Mouse (Mus musculus) bone marrow, adult 2 months (tissue): ENCODE results near the gene Hist2h2aa2. TPM values are rescaled to one million over a fixed set of nuclear protein-coding genes. Genes with fewer than 3 reads are reported as not detected.
A peak's percentile ranks its signal among the peaks of the same experiment; 100 is the strongest.
"Not testable (repeated sequence)": the region's sequence is repeated elsewhere in the genome, so short reads cannot be mapped to it uniquely, and the experiment has no call there.

Source experiments
- H3K27ac ChIP-seq: fragments of 200-500 bp; 2 replicates; pipeline ENCODE4 v1.5.1; 2012; ENCODE audit warnings: low read depth, mild to moderate bottlenecking, control low read depth, inconsistent platforms, low read length; ENCODE audit not compliant: control insufficient read depth, poor library complexity, insufficient read depth
- H3K4me1 ChIP-seq: fragments of 200-500 bp; 2 replicates; pipeline ENCODE4 v1.6.1; 2011; ENCODE audit warnings: low read length; ENCODE audit not compliant: control insufficient read depth, insufficient read depth
- H3K4me3 ChIP-seq: fragments of 200-500 bp; replicated peaks from 2 replicates; pipeline ENCODE3; 2011; ENCODE audit warnings: mild to moderate bottlenecking, low read depth, low read length, control low read depth; ENCODE audit not compliant: control insufficient read depth
- CTCF ChIP-seq: fragments of 200-500 bp; IDR thresholded peaks from 2 replicates; pipeline ENCODE4 v1.5.1; 2011; ENCODE audit warnings: low read length, control low read depth; ENCODE audit not compliant: control insufficient read depth, insufficient read depth
- POLR2A ChIP-seq: fragments of 200-500 bp; IDR thresholded peaks from 2 replicates; pipeline ENCODE4 v1.6.1; 2011; ENCODE audit warnings: low read depth, mild to moderate bottlenecking, control low read depth, low read length, borderline replicate concordance; ENCODE audit not compliant: control insufficient read depth
- WGBS: fragments of 180-500 bp; shearing (Covaris S2); methylation state at CpG from one replicate; pipeline ENCODE4 v1.1.7; 2018; 5-methylcytosine and 5-hydroxymethylcytosine counted together
- polyA plus RNA-seq: library from polyadenylated mRNA; stranded (reverse); fragments of >200 nt; gene quantifications from 2 replicates; pipeline ENCODE4 v1.2.4, GENCODE M21; 2011; ENCODE audit warnings: low replicate concordance; ENCODE audit not compliant: missing spikeins, insufficient read depth, insufficient read length

The Hist2h2aa2 gene
- polyA plus RNA-seq, 1 experiment = 139 TPM

DNA sequence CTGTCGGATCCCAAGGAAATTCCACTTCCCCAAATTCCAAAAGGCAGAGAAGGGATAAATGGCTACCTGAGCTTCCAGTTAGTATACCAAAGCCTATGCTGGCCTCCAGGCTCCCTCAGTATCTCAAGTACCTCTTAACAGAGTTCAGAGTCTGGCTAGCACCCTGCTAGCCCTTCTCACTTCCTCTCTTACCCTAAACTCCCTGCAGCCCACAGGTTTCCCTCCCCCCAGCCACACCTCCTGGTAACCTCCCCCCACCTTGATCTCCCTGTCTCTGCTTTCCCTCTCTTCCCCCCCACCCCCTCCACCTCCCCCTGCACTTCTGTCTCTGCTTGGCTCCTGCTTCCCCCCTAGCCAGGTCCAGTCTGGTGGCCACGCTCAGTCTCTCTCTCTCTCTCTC lies 40.3 kb downstream of the Hist2h2aa2 start:
- no peak overlapping the region for H3K4me3 ChIP-seq
- TF ChIP-seq POLR2A (no peak), CTCF (no peak)
- peaks cover 4% of the 10 kb centered on the region for H3K4me1 ChIP-seq
- H3K27ac ChIP-seq = no peak overlapping the region
- 53% methylated on average over 2 of the region's 2 CpGs for WGBS

DNA sequence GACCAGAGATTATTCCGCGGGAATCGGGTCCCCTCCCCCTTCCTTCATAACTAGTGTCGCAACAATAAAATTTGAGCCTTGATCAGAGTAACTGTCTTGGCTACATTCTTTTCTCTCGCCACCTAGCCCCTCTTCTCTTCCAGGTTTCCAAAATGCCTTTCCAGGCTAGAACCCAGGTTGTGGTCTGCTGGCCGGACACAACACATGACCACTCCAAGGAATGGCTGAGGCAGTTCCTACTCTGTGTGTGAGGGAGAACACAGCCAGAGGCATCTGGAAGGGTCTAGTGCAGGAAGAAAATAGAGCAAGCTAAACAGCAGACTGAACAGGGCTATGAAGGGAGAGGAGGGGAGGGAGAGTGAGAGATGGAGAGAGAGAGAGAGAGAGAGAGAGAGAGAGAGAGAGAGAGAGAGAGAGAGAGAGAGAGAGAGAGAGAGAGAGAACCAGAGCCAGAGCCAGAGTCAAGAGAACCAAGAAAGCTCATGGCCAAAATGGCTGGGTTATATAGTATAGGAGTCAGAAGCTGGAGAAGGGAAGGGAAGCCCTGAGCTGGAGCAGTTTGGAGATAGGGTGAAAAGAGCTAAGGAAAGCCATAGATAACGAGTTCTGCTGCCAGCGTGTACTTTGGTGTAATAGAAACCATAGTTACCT lies 41.4 kb downstream of the Hist2h2aa2 start:
- H3K4me3 ChIP-seq, H3K27ac ChIP-seq, H3K4me1 ChIP-seq: not testable (repeated sequence)
- WGBS = 22% methylated on average over 8 of the region's 8 CpGs

DNA sequence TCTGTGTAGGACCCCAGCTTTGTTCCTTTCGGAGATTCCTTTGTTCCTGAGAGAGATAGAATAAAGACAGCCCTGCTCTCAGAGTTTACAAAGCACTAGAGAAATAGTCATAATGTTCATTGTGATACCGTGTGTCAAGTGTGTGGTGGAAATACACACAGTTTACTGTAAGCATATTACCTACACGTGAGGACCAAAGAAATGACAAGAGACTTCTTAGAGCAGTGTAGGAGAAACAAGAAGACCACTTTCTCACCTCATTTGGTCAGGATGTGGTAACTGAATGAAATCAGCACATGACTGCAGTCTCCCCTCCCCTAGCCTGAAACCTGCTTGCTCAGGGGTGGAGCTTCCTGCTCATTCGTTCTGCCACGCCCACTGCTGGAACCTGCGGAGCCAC lies 41.9 kb downstream of the Hist2h2aa2 start:
- H3K27ac ChIP-seq = no peak overlapping the region
- no peak overlapping the region for H3K4me3 ChIP-seq
- no peak for TF ChIP-seq POLR2A
- TF ChIP-seq CTCF = no peak
- under 1% methylated on average over 6 of the region's 6 CpGs for WGBS
- H3K4me1 ChIP-seq = peaks cover 4% of the 10 kb centered on the region

- peak overlapping the region; percentile 90 for H3K4me3 ChIP-seq
- H3K4me1 ChIP-seq = peaks cover 4% of the 10 kb centered on the region
- WGBS = under 1% methylated on average over 50 of the region's 50 CpGs
- peak overlapping the region; percentile 74 for H3K27ac ChIP-seq
- TF ChIP-seq CTCF (no peak), POLR2A (peak; percentile 80)
These were observed 42.8 kb downstream of the Hist2h2aa2 start for GRCm38 (mm10) chr3:96197129-96197749.

DNA sequence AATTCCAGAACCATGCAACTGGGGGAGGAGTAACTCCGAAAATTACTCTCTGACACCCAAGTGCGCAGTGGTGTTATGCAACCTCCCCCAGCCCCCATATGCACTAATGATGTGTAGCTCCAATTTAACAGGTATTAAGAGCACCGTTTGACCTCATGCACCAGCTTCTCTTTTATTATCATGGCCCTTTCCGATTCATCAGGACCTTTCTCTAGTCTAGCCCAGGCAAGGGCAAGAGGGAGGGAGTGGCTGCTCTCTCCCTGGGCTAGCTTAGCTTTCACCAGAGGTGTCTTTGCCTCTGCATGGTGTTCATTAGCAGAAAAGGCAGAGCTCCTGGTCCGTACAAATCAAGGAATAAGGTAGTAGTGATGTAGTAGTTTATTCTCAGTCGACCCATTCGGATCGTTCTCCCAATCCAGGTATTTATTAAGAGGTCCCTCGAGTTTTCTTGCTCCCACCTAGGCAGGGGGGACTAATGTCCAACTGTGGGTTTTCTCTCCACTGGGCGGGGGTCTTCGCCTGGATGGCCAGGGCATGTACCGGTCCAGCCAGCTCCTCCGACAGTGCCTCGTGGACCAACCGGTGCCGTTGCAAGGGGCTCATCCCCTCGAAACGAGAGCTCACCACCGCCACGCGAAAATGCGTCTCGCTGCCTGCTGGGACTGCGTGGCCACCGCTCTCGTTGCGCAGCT lies 43.5 kb downstream of the Hist2h2aa2 start:
- peaks cover 4% of the 10 kb centered on the region for H3K4me1 ChIP-seq
- peak overlapping the region; percentile 74 for H3K27ac ChIP-seq
- WGBS = 18% methylated on average over 27 of the region's 27 CpGs
- peak overlapping the region; percentile 90 for H3K4me3 ChIP-seq
- TF ChIP-seq CTCF = no peak
- peak; percentile 5; the same call in 1 of the 2 replicates for TF ChIP-seq POLR2A

GRCm38 (mm10) chr3:96195616-96196313 lies 44.3 kb downstream of the Hist2h2aa2 start:
- no peak overlapping the region for H3K4me3 ChIP-seq
- TF ChIP-seq CTCF (no peak), POLR2A (no peak)
- peaks cover 4% of the 10 kb centered on the region for H3K4me1 ChIP-seq
- WGBS = 91% methylated on average over 11 of the region's 11 CpGs
- H3K27ac ChIP-seq = no peak overlapping the region

DNA sequence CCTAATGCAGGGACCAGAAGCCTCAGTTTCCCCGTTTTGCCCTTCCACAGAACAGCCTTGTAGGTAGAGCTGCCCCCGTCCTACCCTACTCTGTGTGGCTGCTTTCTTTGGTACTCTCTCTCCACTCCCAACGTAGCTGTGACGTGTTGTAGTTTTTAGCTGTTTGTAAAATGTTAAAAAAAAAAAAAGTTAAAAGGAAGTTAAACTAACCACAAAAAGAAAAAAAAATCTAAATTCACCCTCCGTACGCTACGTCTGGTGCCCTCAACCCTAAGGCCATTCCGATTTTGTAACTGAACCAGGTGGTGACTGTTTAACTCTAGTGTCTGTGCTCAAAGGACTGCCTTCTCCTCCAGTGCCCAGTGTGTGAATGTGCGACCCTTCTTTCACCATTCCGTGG lies 45.1 kb downstream of the Hist2h2aa2 start:
- peaks cover 4% of the 10 kb centered on the region for H3K4me1 ChIP-seq
- WGBS = 21% methylated on average over 10 of the region's 10 CpGs
- TF ChIP-seq POLR2A (no peak), CTCF (no peak)
- H3K4me3 ChIP-seq = no peak overlapping the region
- H3K27ac ChIP-seq = no peak overlapping the region

DNA sequence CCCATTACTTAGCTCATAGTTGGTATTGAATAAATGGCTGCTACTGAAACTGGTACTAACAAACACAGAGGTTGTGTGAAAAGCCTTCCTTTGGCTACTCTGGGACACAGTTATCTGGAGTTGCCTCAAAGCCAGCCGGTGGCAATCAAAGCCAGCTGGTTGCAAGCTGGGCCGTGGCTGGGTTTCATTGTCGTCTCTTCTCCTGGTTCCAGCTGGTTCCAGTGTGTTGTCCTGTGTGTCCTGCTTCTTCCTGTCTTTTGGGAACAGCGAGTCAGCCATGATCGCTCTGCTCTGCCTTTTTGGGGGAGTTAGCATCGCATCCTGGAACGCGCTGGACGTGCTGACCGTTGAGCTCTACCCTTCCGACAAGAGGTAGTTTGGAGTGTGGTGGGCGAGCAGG lies 47.1 kb downstream of the Hist2h2aa2 start:
- 85% methylated on average over 12 of the region's 12 CpGs for WGBS
- H3K4me3 ChIP-seq = no peak overlapping the region
- no peak overlapping the region for H3K27ac ChIP-seq
- no peak for TF ChIP-seq CTCF
- TF ChIP-seq POLR2A = no peak
- peaks cover 4% of the 10 kb centered on the region for H3K4me1 ChIP-seq

Other genes with a start within 250 kb of the Hist2h2aa2 start
- 36.1 and 59.2 TPM in 2 replicates for gene Plekho1, start 244.3 kb downstream of the Hist2h2aa2 start, polyA plus RNA-seq
- gene Vps45, start 181.8 kb downstream of the Hist2h2aa2 start, polyA plus RNA-seq = 11.8 and 20.1 TPM in 2 replicates
- gene Otud7b, start 135.7 kb downstream of the Hist2h2aa2 start, polyA plus RNA-seq = 14.6 and 22.2 TPM in 2 replicates
- gene Mtmr11, start 78.3 kb downstream of the Hist2h2aa2 start, polyA plus RNA-seq = 6.3 and 10.1 TPM in 2 replicates
- gene Sf3b4, start 67.9 kb downstream of the Hist2h2aa2 start, polyA plus RNA-seq = 14.9 and 25.7 TPM in 2 replicates
- gene Sv2a, start 59.1 kb downstream of the Hist2h2aa2 start, polyA plus RNA-seq = 5.7 and 6.2 TPM in 2 replicates
- gene Bola1, start 20.6 kb downstream of the Hist2h2aa2 start, polyA plus RNA-seq = 11.5 and 12.7 TPM in 2 replicates
- gene Hist2h2ab, start 20.4 kb downstream of the Hist2h2aa2 start, polyA plus RNA-seq = 26.5 TPM in 1 of 2 replicates, not detected in the other
- gene Hist2h2ac, start 19.4 kb downstream of the Hist2h2aa2 start, polyA plus RNA-seq = 7.5 and 25.1 TPM in 2 replicates
- 8.6 and 9.4 TPM in 2 replicates for gene Hist2h2be, start 19.2 kb downstream of the Hist2h2aa2 start, polyA plus RNA-seq
- gene Hist2h3c2, start 1.1 kb downstream of the Hist2h2aa2 start, polyA plus RNA-seq = 50.6 and 79.9 TPM in 2 replicates
- gene Hist2h2aa1, start 5.2 kb upstream of the Hist2h2aa2 start, polyA plus RNA-seq = 4.5 TPM in 1 of 2 replicates, not detected in the other
- not detected in 2 replicates for gene Hist2h3c1, start 6.4 kb upstream of the Hist2h2aa2 start, polyA plus RNA-seq
- 25.3 and 31.8 TPM in 2 replicates for gene Hist2h4, start 23.0 kb upstream of the Hist2h2aa2 start, polyA plus RNA-seq
- gene Hist2h3b, start 28.4 kb upstream of the Hist2h2aa2 start, polyA plus RNA-seq = 20.8 and 28.9 TPM in 2 replicates
- gene Hist2h2bb, start 29.5 kb upstream of the Hist2h2aa2 start, polyA plus RNA-seq = 71.9 and 132 TPM in 2 replicates
- gene Fcgr1, start 53.7 kb upstream of the Hist2h2aa2 start, polyA plus RNA-seq = 2.2 and 6.2 TPM in 2 replicates
- not detected in 2 replicates for gene BC107364, start 212.0 kb upstream of the Hist2h2aa2 start, polyA plus RNA-seq